Mouse (Mus musculus) embryo, embryonic 10 days (tissue): ENCODE results near the gene H2-D1.

Source experiments
- DNase-seq: peaks from one replicate; pipeline ENCODE4 v3.0.0-alpha.2; 2015; ENCODE audit warnings: low spot score

The H2-D1 gene

GRCm38 (mm10) chr17:35240384-35241304, 21.9 kb upstream of the H2-D1 start:
- DNase-seq: no peak

DNA sequence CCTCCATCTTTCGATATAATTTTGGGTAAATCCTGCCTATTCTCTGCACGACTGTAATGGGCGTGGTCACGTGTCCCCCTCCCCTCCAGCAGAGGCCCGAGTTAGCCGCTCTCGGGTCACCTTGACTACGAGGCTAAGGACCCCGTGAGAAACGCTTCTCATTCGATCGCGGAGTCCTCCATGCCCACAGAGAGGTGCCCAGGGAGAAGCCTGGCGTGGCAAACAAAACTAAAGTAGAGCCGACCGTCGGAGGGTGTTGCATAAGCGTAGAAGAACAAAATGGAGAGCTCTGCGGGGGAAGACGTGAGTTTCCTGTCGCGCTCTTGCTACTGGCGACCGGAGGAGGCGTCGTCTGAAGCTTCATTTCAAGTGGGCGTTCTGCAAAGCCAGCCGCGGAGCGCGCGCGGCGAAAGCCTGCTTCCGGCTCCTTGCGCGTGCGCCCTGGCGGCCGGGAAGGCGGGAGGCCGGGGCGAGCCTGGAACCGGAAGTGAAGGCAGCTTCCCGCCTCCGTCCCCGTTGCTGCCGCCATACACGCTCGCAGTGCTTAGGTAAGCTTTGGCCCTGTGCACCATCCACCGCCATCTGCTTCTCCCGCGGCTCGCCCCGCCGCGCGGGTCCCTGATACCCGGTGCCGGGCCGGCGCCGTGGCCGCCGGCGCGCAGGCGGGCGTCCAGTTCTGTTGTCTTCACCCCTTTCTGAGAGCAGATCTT, 21.1 kb upstream of the H2-D1 start, which contains the start of gene Ddx39b:
TSS of gene Ddx39b (plus strand) at position 442 of the 710 bp plus-strand sequence.
- peak; percentile 97 for DNase-seq

GRCm38 (mm10) chr17:35242015-35242941, 20.3 kb upstream of the H2-D1 start:
- DNase-seq: peak; percentile 84

DNA sequence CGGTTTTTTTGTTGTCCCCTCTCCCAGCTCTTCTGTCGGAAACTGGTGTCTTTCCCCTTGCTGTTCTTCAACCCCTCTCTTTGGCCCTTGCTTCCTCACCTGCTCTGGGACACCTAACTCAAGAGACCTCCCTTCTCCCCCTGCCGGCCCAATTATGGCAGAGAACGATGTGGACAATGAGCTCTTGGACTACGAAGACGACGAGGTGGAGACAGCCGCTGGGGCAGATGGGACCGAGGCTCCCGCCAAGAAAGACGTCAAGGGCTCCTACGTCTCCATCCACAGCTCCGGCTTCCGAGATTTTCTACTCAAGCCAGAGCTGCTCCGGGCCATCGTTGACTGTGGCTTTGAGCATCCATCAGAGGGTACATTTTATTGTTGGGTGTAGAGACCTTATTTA, 19.4 kb upstream of the H2-D1 start:
- no peak for DNase-seq

DNA sequence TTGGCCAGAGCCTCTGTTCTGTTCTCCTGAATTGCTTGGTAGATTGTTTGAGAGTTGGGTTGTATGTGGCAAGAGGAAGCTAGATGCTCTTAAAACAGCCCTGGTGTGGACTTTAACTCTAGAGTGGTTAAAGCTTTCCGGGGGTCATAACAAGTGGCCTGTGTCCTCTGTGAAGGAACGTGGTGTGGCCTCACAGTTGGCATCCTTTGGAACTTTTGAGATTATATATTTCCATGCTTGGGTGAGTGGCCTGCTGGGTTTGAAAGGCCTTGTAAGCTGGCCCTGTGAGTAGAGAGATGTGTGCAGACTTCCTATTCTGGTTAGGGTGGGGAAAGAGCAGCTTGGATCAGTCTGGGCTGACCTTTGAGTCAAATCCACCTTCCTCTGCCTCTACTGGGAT, 17.5 kb upstream of the H2-D1 start:
- no peak for DNase-seq

- DNase-seq: no peak
These were observed 16.6 kb upstream of the H2-D1 start for GRCm38 (mm10) chr17:35245731-35246623.

GRCm38 (mm10) chr17:35247144-35247543, 15.4 kb upstream of the H2-D1 start:
- DNase-seq: no peak

DNA sequence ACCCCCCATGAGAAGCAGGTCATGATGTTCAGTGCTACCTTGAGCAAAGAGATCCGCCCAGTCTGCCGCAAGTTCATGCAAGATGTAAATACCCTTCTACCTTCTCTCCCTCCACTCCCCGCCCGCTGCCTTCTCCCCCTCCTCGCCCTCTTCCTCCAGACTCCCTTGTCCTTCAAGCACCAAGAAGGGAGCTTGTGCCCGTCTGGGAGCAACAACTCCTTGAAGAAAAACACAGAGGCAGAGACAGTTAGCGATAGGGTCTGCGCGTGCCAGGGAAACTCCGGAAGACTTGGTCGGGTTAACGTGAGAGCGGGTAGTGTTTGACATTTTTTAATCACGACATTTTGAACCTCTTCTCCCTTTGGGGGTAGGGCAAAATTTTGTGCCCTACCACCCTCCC, 13.5 kb upstream of the H2-D1 start:
- DNase-seq: no peak

DNA sequence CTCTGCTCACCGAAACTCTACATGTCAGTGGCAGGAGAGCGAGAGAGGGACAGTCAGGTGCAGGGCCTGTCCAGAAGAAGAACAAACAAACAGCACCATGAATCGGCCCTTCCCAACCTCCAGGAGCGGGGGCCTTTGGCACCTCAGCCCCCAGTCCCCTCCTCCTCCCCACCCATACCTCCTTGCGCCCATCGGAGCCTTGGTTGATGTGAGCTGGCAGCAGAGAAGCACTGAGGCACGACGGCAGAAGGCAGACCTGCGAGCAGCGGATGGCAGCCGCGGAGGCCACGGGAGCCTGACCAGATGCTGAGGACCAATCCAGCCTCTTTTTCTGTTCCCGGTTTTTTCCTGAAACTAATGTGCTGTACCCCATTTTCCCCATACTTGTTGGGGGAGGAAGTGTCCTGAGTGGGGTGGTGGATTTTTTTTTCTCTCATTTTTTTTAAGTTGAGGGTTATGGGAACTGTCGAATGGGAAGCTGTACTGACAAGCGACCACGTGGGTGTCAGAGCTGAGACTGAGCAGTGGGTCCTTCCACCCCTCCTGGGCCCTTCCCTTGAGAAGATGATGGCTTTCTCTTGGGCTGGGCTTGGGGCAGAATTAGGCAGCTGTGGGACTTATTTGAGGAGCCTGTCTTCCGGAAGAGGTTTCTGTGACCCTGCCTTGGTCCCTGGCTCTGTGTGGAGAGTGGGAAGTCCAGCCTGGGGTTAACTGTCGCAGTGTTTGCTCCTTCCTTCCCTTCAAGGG, 12.9 kb upstream of the H2-D1 start:
- no peak for DNase-seq

DNA sequence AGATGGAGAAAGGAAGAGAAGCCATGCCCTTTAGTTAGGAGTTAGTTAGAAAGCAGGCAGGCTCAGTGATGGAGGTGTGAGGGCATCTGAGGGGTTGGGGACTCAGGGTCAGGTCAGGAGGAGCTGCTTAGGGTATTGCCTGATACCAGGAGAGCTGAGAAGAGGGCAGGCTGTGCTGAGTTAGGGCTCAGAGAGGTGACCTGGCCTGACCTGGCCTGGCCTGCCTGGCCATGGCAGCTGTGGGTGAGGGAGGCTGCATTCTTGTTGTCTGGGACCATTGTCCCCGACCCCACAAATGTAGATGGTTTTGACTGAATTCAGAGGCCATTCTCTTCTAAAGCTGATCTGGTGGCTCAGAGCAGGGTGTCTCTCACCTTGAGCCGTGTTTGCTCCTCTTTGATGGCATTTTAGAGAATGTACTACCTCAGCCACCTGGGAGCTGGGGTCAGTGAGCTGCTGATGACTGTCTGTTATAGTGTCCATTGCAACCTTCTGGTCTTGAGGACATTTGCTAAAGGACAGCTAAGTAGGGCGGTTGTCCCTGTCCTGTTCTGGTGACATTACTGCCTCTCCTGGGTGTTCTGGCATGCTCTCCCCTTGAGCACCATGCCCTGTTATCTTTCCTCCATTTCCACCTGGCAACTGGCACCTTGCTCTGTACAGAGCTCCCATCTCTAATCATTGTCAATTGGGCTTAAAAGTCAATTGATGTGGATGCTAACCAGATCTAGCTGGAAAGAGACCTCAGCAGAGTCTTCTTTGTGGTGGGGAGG, 12.0 kb upstream of the H2-D1 start:
- no peak for DNase-seq

DNA sequence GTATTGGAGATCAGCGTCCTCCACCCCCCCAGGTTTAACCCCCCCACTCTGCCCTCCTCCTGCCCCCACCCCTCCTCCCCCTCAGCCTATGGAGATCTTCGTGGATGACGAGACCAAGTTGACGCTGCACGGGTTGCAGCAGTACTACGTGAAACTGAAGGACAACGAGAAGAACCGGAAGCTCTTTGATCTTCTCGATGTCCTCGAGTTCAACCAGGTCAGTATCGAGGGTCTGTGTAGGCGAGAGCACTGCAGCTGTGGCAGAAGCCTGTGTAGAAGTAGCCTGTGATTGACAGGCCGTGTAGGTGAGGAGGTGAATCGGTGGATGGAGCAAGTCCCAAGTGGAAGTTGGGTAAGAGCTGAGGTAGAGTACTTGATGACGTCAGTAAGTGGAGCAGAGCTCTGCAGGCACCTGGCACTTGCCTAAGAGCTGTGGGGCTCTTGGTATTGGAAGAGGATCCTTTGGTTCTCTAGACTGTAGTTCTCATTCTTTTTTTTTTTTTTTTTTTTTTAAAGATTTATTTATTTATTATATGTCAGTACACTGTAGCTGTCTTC, 11.3 kb upstream of the H2-D1 start:
- no peak for DNase-seq

GRCm38 (mm10) chr17:35251981-35252380, 10.5 kb upstream of the H2-D1 start:
- no peak for DNase-seq

GRCm38 (mm10) chr17:35252619-35253292, 9.8 kb upstream of the H2-D1 start:
- no peak for DNase-seq

GRCm38 (mm10) chr17:35253293-35254093, 9.0 kb upstream of the H2-D1 start:
- no peak for DNase-seq

DNA sequence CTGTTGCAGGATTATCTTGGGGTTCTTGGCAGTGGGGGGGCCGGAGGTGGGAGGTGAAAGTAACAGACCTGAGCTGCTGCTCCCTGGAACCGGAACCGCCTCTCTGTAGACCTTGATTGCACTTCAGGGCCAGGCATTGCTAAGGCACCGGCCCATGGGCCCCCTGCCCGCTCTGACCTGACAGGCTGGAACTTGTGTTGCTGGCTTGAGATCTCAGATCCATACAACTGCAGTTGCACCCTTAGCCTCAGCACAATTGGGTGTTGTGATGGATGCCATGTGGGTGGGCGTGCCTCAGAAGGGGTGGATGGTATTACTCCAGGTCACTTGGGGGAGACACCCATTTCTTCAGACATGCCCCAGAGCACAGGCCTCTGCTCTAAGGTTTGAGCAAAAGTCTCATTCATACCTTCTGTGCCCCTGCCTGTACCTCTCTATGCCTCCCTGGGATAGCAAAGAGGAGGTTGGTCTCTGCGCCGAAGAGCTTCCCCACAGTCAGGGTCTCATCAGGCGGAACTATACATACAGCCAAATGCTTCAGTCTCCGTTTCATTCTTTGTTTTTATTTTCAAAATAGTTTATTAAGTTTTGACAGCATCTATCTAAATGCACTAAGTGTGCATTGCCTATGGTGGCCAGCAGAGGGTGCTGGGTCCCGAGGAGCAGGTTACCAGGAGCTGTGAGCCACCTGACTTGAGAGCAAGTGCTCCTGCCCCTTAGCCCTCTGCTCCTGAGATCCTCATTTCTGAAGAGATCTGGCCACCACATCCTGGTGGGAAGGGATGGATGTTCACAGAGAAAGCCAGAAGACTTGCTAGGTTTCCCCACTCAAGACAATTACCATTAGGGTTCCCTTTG, 8.1 kb upstream of the H2-D1 start:
- peak; percentile 70 for DNase-seq

DNA sequence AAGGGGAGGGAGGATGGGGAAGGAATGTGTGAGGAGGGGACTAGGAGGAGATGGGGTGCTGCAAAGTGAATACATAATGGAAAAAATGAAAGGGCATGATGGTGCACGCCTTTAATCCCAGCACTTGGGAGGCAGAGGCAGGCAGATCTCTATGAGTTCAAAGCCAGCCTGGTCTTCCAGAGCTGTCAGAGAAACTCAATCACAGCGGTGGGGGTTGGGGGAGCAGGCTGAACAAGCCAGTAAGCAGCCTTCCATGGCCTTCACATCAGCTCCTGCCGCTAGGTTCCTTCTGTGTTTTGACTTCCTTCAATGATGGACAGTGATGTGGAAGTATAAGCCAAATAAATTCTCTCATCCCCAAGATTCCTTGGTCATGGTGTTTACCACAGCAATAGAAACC, 7.2 kb upstream of the H2-D1 start:
- DNase-seq: no peak

GRCm38 (mm10) chr17:35255704-35256103, 6.8 kb upstream of the H2-D1 start:
- DNase-seq: no peak
